Mouse (Mus musculus) heart, embryonic 11.5 days (tissue): ENCODE data around the gene Itih5. TPM values are rescaled to one million over a fixed set of nuclear protein-coding genes. Genes with fewer than 3 reads are reported as not detected.

Experiments
- ATAC-seq: fragments of 200-750 bp; cut with Nextera tagmentation; replicated peaks from 2 replicates; pipeline ENCODE4 v1.8.0; 2017; ENCODE audit warnings: moderate library complexity; ENCODE audit not compliant: insufficient number of reproducible peaks, low FRiP score, low TSS enrichment
- H3K27ac ChIP-seq: fragments of 300-500 bp; sonication (generic); 2 replicates; pipeline ENCODE4 v1.5.1; 2014; ENCODE audit warnings: mild to moderate bottlenecking, low read depth, low read length
- H3K27me3 ChIP-seq: fragments of 300-500 bp; sonication (generic); 2 replicates; pipeline ENCODE4 v1.6.1; 2014; ENCODE audit warnings: mild to moderate bottlenecking, low read length, mixed read lengths; ENCODE audit not compliant: control insufficient read depth, insufficient read depth
- H3K36me3 ChIP-seq: fragments of 300-500 bp; sonication (generic); 2 replicates; pipeline ENCODE4 v1.6.1; 2014; ENCODE audit warnings: mild to moderate bottlenecking, low read length, moderate library complexity, mixed read lengths; ENCODE audit not compliant: control insufficient read depth, insufficient read depth
- H3K4me1 ChIP-seq: fragments of 300-500 bp; sonication (generic); 2 replicates; pipeline ENCODE4 v1.6.1; 2014; ENCODE audit warnings: low read length; ENCODE audit not compliant: control insufficient read depth, insufficient read depth
- H3K4me2 ChIP-seq: fragments of 300-500 bp; sonication (generic); 2 replicates; pipeline ENCODE4 v1.6.1; 2014; ENCODE audit warnings: mild to moderate bottlenecking, moderate library complexity
- H3K4me3 ChIP-seq: fragments of 300-500 bp; sonication (generic); 2 replicates; pipeline ENCODE4 v1.5.1; 2014; ENCODE audit warnings: low read depth, low read length
- H3K9ac ChIP-seq: fragments of 300-500 bp; sonication (generic); 2 replicates; pipeline ENCODE4 v1.6.1; 2014; ENCODE audit warnings: mild to moderate bottlenecking, low read depth, low read length, moderate library complexity
- H3K9me3 ChIP-seq: fragments of 300-500 bp; sonication (generic); replicated peaks from 2 replicates; pipeline ENCODE4 v1.6.1; 2016; ENCODE audit warnings: low read length; ENCODE audit not compliant: control insufficient read depth
- WGBS: fragments of 180-500 bp; shearing (Covaris S2); extraction: QIAGEN DNeasy Blood & Tissue Kit; methylation state at CpG from one replicate; pipeline ENCODE4 v1.1.7; 2014; ENCODE audit not compliant: insufficient replicate concordance; 5-methylcytosine and 5-hydroxymethylcytosine counted together
- polyA plus RNA-seq: library from polyadenylated mRNA; unstranded; fragments of >200 nt; fragmentation: Nextera tagmentation; extraction: Ambion mirVana; gene quantifications from 2 replicates; pipeline ENCODE4 v1.2.1, GENCODE M21; 2014

The Itih5 gene
- polyA plus RNA-seq, 1 experiment from 2014 or later, result 2.7 TPM

DNA sequence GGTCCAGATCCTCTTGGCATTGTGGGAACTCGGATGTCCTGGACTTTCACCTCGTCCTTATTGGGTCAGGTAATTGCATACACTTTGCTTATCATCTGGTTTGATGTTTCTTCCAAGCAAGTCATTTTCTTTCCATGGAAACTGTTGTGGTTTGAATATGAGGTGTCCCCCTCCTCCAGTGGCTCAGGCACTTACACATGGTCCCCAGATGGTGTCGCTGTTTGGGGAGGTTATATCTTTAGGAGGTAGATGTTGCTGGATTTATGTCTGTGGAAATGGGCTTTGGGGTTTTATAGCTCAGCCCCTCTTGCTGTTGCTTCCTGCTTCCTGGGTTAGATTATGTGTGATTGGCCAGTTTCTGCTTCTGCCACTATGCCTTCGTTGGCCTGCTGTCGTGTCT is 103.6 kb downstream of the Itih5 start:
- H3K27me3 ChIP-seq, result no peaks in the 10 kb centered on the region
- no peaks in the 10 kb centered on the region for H3K36me3 ChIP-seq
- no peak overlapping the region for H3K4me3 ChIP-seq
- no peaks in the 10 kb centered on the region for H3K9me3 ChIP-seq
- WGBS, result 61% methylated on average over 5 of the region's 5 CpGs
- H3K4me1 ChIP-seq, result no peaks in the 10 kb centered on the region
- H3K27ac ChIP-seq, result no peak overlapping the region
- no peak for ATAC-seq
- no peak overlapping the region for H3K9ac ChIP-seq
- no peak overlapping the region for H3K4me2 ChIP-seq

DNA sequence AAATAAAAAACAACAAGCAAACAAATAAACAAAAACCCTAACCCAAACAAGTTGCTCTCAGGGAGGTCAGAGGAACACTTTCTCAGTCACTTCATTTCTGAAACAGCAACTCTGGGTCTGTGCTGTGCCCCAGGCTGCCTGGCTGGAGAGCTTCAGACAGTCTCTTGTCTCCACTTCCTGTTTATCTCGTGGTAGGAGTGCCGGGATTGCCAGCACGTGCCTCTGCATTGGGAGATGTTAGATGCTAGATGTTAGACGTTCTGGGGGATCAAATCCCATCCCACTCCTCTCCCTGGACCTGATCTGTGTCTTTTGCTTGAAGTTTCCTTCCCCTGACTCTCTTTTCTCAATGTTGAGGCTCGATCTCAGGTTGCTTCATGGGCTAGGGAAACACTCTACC is 104.9 kb downstream of the Itih5 start:
- Histone ChIP-seq H3K27me3 (no peaks in the 10 kb centered on the region), H3K27ac (no peak overlapping the region), H3K36me3 (no peaks in the 10 kb centered on the region), H3K4me3 (no peak overlapping the region), H3K4me2 (no peak overlapping the region), H3K9me3 (no peaks in the 10 kb centered on the region), H3K4me1 (no peaks in the 10 kb centered on the region), H3K9ac (no peak overlapping the region)
- 33% methylated on average over 5 of the region's 5 CpGs for WGBS
- no peak for ATAC-seq

DNA sequence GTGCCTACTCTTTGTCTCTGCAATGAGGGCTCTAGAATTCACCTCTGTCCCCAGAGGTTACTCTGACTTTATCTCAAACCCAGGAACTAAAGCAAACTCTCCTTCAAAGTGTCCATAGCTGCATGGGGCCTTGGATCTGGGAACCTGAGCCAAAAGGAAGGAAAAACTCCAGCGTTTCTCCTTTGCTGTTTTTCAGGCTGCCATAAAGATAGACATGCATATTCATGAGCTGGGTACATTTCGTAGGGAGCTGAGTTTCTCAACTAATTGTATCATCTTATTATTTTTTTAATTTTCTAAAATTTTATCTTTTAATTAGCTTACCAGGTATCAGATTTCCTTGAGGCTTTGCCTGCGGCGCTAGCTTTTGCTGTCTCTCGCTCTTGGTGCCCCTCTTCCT is 106.7 kb downstream of the Itih5 start:
- H3K9me3 ChIP-seq, result no peaks in the 10 kb centered on the region
- H3K36me3 ChIP-seq, result no peaks in the 10 kb centered on the region
- no peak overlapping the region for H3K9ac ChIP-seq
- no peak overlapping the region for H3K4me2 ChIP-seq
- 61% methylated on average over 5 of the region's 5 CpGs for WGBS
- H3K4me1 ChIP-seq, result no peaks in the 10 kb centered on the region; the same call in 1 of the 2 replicates
- H3K4me3 ChIP-seq, result no peak overlapping the region
- no peaks in the 10 kb centered on the region for H3K27me3 ChIP-seq
- no peak for ATAC-seq
- H3K27ac ChIP-seq, result no peak overlapping the region

DNA sequence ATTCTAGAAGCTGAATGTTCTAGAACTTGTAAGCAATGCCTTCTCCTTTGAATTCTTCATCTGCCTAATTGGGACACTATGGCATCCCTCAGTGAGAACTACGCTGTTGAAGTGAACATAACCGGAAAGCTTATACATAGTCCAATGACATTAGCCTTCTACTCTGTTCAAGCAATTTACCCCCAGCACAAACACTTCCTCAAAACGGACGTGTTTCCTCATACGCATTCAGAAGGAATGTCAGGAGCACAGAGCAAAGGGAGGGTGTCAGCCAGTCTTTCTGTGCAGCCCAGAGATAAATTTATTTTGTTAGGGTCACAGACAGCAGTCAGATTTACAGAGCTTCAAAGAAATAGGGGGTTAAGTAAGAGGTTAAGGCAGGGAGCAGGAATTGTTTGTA is 108.0 kb downstream of the Itih5 start:
- Histone ChIP-seq H3K4me3 (no peak overlapping the region), H3K27ac (no peak overlapping the region), H3K36me3 (no peaks in the 10 kb centered on the region), H3K4me2 (no peak overlapping the region), H3K27me3 (no peaks in the 10 kb centered on the region), H3K4me1 (no peaks in the 10 kb centered on the region; the same call in 1 of the 2 replicates), H3K9me3 (no peaks in the 10 kb centered on the region), H3K9ac (no peak overlapping the region)
- 69% methylated on average over 5 of the region's 5 CpGs for WGBS
- ATAC-seq, result no peak

DNA sequence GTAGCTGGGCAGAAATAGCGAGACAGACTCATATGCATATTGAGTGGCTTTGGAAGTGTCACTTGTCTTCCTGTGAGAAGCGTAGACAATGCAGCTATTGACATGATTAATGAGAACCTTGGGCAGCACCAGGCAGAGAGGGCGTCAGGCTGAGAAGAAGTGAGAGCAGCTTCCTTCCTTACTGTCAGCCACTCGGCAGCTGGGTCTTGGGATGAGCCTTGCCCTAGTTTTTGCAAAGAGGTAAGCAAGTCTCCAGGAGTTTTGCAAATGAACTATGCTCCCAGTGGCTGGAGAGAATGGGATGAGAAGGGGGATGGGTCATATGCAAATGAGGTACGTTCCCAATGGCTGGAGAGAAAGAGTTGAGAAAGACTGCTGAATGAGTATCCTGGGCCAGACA is 109.4 kb downstream of the Itih5 start:
- Histone ChIP-seq H3K36me3 (no peaks in the 10 kb centered on the region), H3K4me3 (no peak overlapping the region), H3K9me3 (no peaks in the 10 kb centered on the region), H3K4me1 (no peaks in the 10 kb centered on the region; the same call in 1 of the 2 replicates), H3K9ac (no peak overlapping the region), H3K27me3 (no peaks in the 10 kb centered on the region), H3K4me2 (no peak overlapping the region), H3K27ac (no peak overlapping the region)
- WGBS, result 27% methylated on average over 5 of the region's 5 CpGs
- ATAC-seq, result no peak

DNA sequence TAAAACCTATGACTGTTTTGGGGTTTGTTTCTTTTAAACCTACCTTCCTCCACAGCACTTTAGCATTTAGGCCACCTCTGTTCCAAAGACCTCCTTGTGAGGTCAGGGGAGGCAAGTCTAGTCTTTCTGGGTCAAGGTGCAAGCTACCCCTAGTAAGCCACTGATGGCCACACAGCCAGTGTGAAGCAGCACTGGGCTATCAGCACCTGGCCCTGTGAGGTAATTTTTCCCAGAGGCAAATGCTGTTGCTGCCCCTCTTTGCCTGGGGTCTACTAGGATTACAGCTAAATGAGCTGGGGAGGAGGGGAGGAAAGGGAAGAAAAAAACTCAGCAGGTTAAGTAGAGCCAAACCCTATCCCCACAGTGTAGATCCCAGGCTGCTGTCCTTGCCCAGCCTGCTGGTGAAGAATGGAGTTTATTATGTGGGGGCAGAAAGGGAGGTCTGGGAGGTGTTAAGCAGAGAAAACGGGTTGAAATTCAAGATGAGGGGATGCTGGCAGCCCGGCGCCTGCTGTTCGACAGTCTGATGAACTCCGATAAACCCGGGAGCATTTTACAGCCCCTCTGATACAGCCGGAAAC is 110.6 kb downstream of the Itih5 start:
- Histone ChIP-seq H3K27me3 (no peaks in the 10 kb centered on the region), H3K4me3 (no peak overlapping the region), H3K9ac (no peak overlapping the region), H3K9me3 (no peaks in the 10 kb centered on the region), H3K27ac (no peak overlapping the region), H3K36me3 (no peaks in the 10 kb centered on the region), H3K4me1 (no peaks in the 10 kb centered on the region; the same call in 1 of the 2 replicates), H3K4me2 (no peak overlapping the region)
- no peak for ATAC-seq
- WGBS, result 38% methylated on average over 7 of the region's 7 CpGs

DNA sequence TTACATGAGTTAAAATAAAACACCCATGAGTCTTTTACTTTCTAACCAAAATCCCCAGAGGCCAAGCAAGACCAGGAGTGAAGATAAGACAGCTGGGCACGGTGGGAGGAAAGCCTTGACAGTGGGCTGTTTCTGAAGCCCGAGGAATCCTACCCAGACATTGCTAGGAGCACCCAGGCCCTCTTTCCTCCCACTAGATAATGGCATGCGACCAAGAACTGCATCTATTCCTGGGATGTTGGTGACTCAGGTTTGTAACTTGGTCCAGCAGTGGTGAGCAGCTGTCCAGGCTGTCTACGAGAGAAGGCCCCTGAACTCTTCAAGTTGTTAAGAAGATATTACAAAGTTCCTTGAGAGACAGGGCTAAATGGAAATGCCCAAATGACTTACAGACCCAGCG is 112.5 kb downstream of the Itih5 start:
- WGBS, result 56% methylated on average over 5 of the region's 5 CpGs
- Histone ChIP-seq H3K27ac (no peak overlapping the region), H3K4me2 (no peak overlapping the region), H3K36me3 (no peaks in the 10 kb centered on the region), H3K9ac (no peak overlapping the region), H3K27me3 (no peaks in the 10 kb centered on the region), H3K9me3 (no peaks in the 10 kb centered on the region), H3K4me3 (no peak overlapping the region), H3K4me1 (no peaks in the 10 kb centered on the region; the same call in 1 of the 2 replicates)
- ATAC-seq, result no peak

DNA sequence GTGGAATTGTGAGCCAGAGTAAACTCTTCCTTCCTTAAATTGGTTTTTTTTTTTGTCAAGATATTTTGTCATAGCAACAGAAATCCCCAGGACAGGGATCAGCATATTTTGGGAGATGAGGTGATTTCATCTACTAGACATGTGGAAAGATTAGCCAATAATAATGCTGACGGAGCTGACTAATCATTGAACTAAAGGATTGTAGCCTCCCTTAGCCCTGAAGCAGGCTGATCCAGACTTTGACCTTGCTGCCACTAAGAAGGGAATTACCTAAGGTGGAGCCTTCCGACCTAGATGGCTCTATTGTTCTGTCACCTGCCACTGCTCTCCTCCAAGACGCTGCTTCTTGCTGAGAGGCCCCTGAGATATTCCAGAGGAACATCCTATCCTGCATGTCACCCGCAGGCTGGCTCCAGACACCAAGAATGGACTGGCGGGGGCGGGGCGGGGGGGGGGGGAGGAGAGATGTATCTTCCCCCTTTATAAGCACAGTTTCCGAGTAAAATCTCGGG is 119.3 kb downstream of the Itih5 start:
- no peak for ATAC-seq
- Histone ChIP-seq H3K4me1 (no peaks in the 10 kb centered on the region), H3K4me3 (no peak overlapping the region), H3K9me3 (no peaks in the 10 kb centered on the region), H3K27ac (no peak overlapping the region), H3K27me3 (no peaks in the 10 kb centered on the region), H3K36me3 (no peaks in the 10 kb centered on the region), H3K9ac (no peak overlapping the region), H3K4me2 (no peak overlapping the region)
- 75% methylated on average over 8 of the region's 9 CpGs for WGBS

DNA sequence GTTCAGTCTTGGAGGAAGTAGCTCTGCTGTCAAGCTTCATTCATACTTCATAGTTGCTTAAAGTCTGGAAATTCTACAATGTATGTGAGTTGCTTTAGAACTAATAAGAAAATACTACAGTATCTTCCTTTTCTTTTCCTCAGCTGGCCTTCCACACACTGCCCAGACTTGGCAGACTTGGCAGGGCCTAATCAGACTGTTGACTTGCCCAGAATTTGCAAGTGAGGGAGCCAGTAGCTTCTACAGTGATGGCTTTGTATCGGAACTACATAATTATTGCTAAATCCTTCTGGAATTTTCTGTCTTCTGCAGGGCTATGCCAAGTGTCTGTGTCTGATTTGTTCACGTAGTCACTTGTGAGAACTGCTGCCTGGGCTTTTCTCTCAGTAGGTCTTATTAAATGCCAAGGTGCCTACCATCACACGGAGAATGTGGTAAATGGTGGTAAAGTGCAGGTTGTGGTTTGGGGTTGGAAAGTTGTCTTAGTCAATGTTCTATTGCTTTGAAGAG is 120.2 kb downstream of the Itih5 start:
- H3K9me3 ChIP-seq, result no peaks in the 10 kb centered on the region
- no peaks in the 10 kb centered on the region for H3K4me1 ChIP-seq
- no peaks in the 10 kb centered on the region for H3K27me3 ChIP-seq
- H3K9ac ChIP-seq, result no peak overlapping the region
- no peaks in the 10 kb centered on the region for H3K36me3 ChIP-seq
- no peak overlapping the region for H3K27ac ChIP-seq
- WGBS, result 73% methylated on average over 3 of the region's 3 CpGs
- H3K4me2 ChIP-seq, result no peak overlapping the region
- H3K4me3 ChIP-seq, result no peak overlapping the region
- ATAC-seq, result no peak
